Mouse (Mus musculus): Measurements from ENCODE around the gene Rnf220. TPM values are rescaled to one million over a fixed set of nuclear protein-coding genes. Genes with fewer than 3 reads are reported as not detected.

Gene Rnf220
- polyA plus RNA-seq, 1 experiment from 2014 or later = 55.5 TPM

DNA sequence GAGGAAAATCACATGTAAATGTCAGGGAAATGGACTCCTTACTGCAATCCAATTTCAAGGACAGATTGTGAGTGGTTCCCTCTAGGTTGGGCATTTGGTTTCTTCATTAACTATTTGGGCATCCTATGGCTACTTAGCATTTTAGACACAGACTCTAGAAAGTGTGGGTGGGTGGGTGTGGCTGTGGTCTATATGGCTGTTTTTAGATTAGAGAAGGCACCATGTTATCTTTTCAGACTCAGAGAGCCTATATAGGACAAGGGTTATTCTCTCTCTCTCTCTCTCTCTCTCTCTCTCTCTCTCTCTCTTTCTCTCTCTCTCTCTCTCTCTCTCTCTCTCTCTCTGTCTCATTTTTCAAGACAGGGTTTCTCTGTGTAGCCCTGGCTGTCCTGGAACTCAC is 20.5 kb downstream of the Rnf220 start:
- H3K27me3 ChIP-seq (ENCODE audit: control insufficient read depth, insufficient read depth, low read length) = peaks cover 4% of the 10 kb centered on the region
- no peak for ATAC-seq (ENCODE audit: low FRiP score)
- H3K36me3 ChIP-seq (ENCODE audit: control insufficient read depth, insufficient read depth, low read length) = no peaks in the 10 kb centered on the region
- H3K27ac ChIP-seq (ENCODE audit: low read depth, low read length) = no peak overlapping the region
- H3K9ac ChIP-seq (ENCODE audit: low read depth, low read length) = no peak overlapping the region
- H3K9me3 ChIP-seq (ENCODE audit: control insufficient read depth, low read length) = no peaks in the 10 kb centered on the region
- H3K4me2 ChIP-seq (replicated peaks; ENCODE audit: low read depth, low read length) = no peak overlapping the region
- peaks cover 7% of the 10 kb centered on the region; the same call in 1 of the 2 replicates for H3K4me1 ChIP-seq (replicated peaks; ENCODE audit: control insufficient read depth, insufficient read depth, low read length)
- no peak for DNase-seq (ENCODE audit: low spot score)
- no peak overlapping the region for H3K4me3 ChIP-seq (ENCODE audit: low read depth, low read length)

DNA sequence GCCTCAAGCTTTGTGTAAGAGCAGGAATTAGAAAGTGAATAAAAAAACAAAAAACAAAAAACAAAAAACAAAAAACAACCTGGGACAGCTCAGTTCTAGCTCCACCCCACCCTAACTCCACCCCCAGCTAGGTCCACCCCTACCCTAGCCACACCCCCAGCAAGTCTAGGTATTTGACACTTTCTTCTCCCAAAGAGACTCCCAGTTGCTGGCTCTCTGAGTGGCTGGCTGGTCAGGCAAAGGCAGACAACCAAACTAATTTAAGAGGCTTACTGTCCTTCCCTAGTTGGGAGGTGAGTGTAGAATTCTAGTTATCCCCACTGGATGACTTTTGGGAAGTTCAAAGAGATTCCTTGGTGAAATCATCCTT is 22.9 kb downstream of the Rnf220 start:
- no peak for ATAC-seq (ENCODE audit: low FRiP score)
- H3K9me3 ChIP-seq (ENCODE audit: control insufficient read depth, low read length) = no peaks in the 10 kb centered on the region
- H3K4me1 ChIP-seq (replicated peaks; ENCODE audit: control insufficient read depth, insufficient read depth, low read length) = no peaks in the 10 kb centered on the region
- H3K27ac ChIP-seq (ENCODE audit: low read depth, low read length) = no peak overlapping the region
- DNase-seq (ENCODE audit: low spot score) = no peak
- H3K36me3 ChIP-seq (ENCODE audit: control insufficient read depth, insufficient read depth, low read length) = no peaks in the 10 kb centered on the region
- peaks cover 4% of the 10 kb centered on the region for H3K27me3 ChIP-seq (ENCODE audit: control insufficient read depth, insufficient read depth, low read length)
- H3K9ac ChIP-seq (ENCODE audit: low read depth, low read length) = no peak overlapping the region
- H3K4me2 ChIP-seq (replicated peaks; ENCODE audit: low read depth, low read length) = no peak overlapping the region
- H3K4me3 ChIP-seq (ENCODE audit: low read depth, low read length) = no peak overlapping the region

DNA sequence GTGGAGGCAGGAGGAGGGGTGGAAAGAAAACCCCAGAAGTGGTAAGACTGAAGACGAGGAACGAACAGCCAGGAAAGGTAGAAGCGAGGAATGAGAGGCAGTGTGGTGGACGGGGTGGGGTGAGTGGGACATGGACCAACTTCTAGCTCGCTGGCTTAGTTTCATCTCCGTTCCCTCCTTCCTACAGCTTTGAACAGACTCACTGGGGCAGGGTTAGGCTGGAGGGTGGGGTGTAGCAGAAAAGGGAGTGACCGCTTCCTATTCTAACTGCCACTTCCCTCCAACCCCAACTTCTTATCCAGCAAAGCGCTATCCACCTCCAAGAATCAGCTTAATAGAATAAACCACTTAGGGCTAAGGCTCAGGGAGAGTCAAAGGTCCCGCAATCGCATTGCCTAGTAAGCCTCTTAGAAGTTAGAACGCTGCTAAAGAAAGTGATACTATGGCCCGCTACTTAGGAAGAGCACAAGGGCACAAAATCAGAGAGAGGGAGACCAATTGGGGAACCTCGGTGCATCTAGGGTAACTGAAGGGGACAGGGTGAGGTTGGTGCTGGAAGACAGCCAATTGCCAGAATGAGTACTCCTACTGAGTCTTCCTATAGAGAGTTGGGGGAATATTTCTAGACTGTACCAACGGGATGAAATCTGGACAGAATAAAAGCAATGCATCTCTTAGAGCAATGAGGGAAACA is 23.4 kb downstream of the Rnf220 start:
- DNase-seq (ENCODE audit: low spot score) = no peak
- H3K27me3 ChIP-seq (ENCODE audit: control insufficient read depth, insufficient read depth, low read length) = peaks cover 4% of the 10 kb centered on the region
- H3K4me2 ChIP-seq (replicated peaks; ENCODE audit: low read depth, low read length) = no peak overlapping the region
- H3K36me3 ChIP-seq (ENCODE audit: control insufficient read depth, insufficient read depth, low read length) = no peaks in the 10 kb centered on the region
- H3K9me3 ChIP-seq (ENCODE audit: control insufficient read depth, low read length) = no peaks in the 10 kb centered on the region
- no peak for ATAC-seq (ENCODE audit: low FRiP score)
- 82% methylated on average over 14 of the region's 14 CpGs for WGBS
- H3K4me1 ChIP-seq (replicated peaks; ENCODE audit: control insufficient read depth, insufficient read depth, low read length) = no peaks in the 10 kb centered on the region
- H3K27ac ChIP-seq (ENCODE audit: low read depth, low read length) = no peak overlapping the region
- H3K9ac ChIP-seq (ENCODE audit: low read depth, low read length) = no peak overlapping the region
- no peak overlapping the region for H3K4me3 ChIP-seq (ENCODE audit: low read depth, low read length)

DNA sequence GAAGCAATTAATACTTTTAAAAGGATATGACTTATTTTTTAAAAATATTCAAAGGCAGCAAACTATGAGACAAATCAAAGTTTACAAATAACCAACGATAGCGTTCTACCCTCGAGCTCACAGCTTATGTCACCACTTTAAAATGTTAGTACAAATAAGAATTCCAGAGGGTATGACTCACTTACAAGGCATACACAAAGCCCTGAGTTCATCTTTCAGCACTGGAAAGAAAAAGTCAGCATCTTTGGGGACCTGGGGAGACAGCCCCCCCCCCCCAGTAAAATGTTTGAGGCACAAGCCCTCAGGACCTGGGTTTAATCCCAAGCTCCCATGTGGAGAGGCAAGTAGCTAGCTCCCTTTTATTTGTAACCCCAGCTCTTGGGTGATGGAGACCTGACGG is 27.4 kb downstream of the Rnf220 start:
- WGBS = 72% methylated on average over 4 of the region's 4 CpGs
- Histone ChIP-seq H3K27me3 (ENCODE audit: control insufficient read depth, insufficient read depth, low read length) (no peaks in the 10 kb centered on the region), H3K4me1 (replicated peaks; ENCODE audit: control insufficient read depth, insufficient read depth, low read length) (no peaks in the 10 kb centered on the region), H3K4me3 (ENCODE audit: low read depth, low read length) (no peak overlapping the region), H3K36me3 (ENCODE audit: control insufficient read depth, insufficient read depth, low read length) (no peaks in the 10 kb centered on the region), H3K27ac (ENCODE audit: low read depth, low read length) (no peak overlapping the region), H3K9me3 (ENCODE audit: control insufficient read depth, low read length) (no peaks in the 10 kb centered on the region), H3K4me2 (replicated peaks; ENCODE audit: low read depth, low read length) (no peak overlapping the region), H3K9ac (ENCODE audit: low read depth, low read length) (no peak overlapping the region)
- ATAC-seq (ENCODE audit: low FRiP score) (no peak), DNase-seq (ENCODE audit: low spot score) (no peak)

DNA sequence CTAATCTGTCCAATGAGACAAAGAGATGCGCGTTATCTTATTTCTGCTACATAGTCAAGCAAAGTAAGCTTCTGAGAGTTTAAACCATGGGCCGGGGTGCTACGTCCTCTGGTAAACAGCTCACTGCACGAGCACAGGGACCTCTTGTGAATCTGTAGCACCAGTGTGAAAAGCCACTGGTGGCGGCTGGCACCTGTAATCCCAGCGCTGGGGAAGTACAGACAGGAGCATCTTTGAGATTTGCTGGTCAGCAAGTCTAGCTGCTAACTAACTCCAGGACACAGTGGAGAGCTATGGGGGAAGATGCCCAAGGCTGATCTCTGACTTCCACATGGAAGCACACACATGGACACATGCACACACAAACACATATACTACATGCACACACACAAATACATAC is 28.9 kb downstream of the Rnf220 start:
- ATAC-seq (ENCODE audit: low FRiP score) (no peak), DNase-seq (ENCODE audit: low spot score) (no peak)
- 82% methylated on average over 7 of the region's 7 CpGs for WGBS
- no peak overlapping the region for H3K4me3 ChIP-seq (ENCODE audit: low read depth, low read length)
- no peaks in the 10 kb centered on the region for H3K27me3 ChIP-seq (ENCODE audit: control insufficient read depth, insufficient read depth, low read length)
- no peaks in the 10 kb centered on the region for H3K4me1 ChIP-seq (replicated peaks; ENCODE audit: control insufficient read depth, insufficient read depth, low read length)
- no peak overlapping the region for H3K27ac ChIP-seq (ENCODE audit: low read depth, low read length)
- no peaks in the 10 kb centered on the region for H3K36me3 ChIP-seq (ENCODE audit: control insufficient read depth, insufficient read depth, low read length)
- no peaks in the 10 kb centered on the region for H3K9me3 ChIP-seq (ENCODE audit: control insufficient read depth, low read length)
- H3K4me2 ChIP-seq (replicated peaks; ENCODE audit: low read depth, low read length) = no peak overlapping the region
- H3K9ac ChIP-seq (ENCODE audit: low read depth, low read length) = no peak overlapping the region

DNA sequence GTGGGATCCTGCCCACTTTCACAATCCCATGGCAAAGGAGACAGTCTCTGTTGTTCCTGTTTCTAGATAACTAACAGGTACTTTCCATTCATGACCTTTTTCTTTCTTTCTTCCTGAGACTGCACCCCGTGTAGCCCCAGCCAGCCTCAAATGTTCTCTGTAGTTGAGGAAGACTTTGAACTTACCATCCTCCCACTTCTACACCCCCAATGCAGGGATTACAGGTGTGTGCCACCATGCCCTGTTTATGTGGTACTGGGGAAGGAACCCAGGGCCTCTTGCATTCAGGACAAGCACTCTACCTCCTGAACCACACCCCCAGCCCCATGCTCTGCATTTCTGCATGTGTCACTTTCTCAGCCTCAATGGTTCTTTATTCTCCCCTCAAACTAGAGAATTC is 47.7 kb downstream of the Rnf220 start:
- H3K27ac ChIP-seq (ENCODE audit: low read depth, low read length) = no peak overlapping the region
- 0 out of 2 replicates have a peak, but pooled peaks cover 2% of the 10 kb centered on the region for H3K27me3 ChIP-seq (ENCODE audit: control insufficient read depth, insufficient read depth, low read length)
- no peak overlapping the region for H3K9ac ChIP-seq (ENCODE audit: low read depth, low read length)
- DNase-seq (ENCODE audit: low spot score) (no peak), ATAC-seq (ENCODE audit: low FRiP score) (no peak)
- H3K4me3 ChIP-seq (ENCODE audit: low read depth, low read length) = no peak overlapping the region
- H3K4me1 ChIP-seq (replicated peaks; ENCODE audit: control insufficient read depth, insufficient read depth, low read length) = no peaks in the 10 kb centered on the region
- no peaks in the 10 kb centered on the region for H3K9me3 ChIP-seq (ENCODE audit: control insufficient read depth, low read length)
- H3K36me3 ChIP-seq (ENCODE audit: control insufficient read depth, insufficient read depth, low read length) = no peaks in the 10 kb centered on the region
- WGBS = 94% methylated on average over 1 of the region's 1 CpGs
- no peak overlapping the region for H3K4me2 ChIP-seq (replicated peaks; ENCODE audit: low read depth, low read length)

DNA sequence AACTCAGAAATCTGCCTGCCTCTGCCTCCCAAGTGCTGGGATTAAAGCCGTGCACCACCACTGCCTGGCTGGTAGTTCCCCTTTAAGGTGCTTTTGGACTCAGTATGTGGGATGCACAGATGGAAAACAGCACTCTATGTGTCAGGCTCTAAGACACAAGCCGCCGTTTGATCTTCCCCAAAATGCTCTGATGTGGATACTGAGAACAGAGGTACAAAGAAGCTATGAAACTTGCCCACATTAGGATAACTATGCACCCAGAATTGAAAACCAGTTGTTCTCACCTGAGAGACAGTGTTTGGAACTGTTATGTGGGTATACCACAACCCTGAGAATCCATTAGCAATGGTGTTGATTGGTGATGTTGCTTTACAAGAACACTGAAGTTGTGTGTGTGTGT is 48.9 kb downstream of the Rnf220 start:
- Histone ChIP-seq H3K27ac (ENCODE audit: low read depth, low read length) (no peak overlapping the region), H3K4me1 (replicated peaks; ENCODE audit: control insufficient read depth, insufficient read depth, low read length) (no peaks in the 10 kb centered on the region), H3K36me3 (ENCODE audit: control insufficient read depth, insufficient read depth, low read length) (no peaks in the 10 kb centered on the region), H3K4me2 (replicated peaks; ENCODE audit: low read depth, low read length) (no peak overlapping the region), H3K27me3 (ENCODE audit: control insufficient read depth, insufficient read depth, low read length) (0 out of 2 replicates have a peak, but pooled peaks cover 2% of the 10 kb centered on the region), H3K4me3 (ENCODE audit: low read depth, low read length) (no peak overlapping the region), H3K9me3 (ENCODE audit: control insufficient read depth, low read length) (no peaks in the 10 kb centered on the region), H3K9ac (ENCODE audit: low read depth, low read length) (no peak overlapping the region)
- WGBS = 89% methylated on average over 3 of the region's 3 CpGs
- DNase-seq (ENCODE audit: low spot score) = no peak
- no peak for ATAC-seq (ENCODE audit: low FRiP score)

DNA sequence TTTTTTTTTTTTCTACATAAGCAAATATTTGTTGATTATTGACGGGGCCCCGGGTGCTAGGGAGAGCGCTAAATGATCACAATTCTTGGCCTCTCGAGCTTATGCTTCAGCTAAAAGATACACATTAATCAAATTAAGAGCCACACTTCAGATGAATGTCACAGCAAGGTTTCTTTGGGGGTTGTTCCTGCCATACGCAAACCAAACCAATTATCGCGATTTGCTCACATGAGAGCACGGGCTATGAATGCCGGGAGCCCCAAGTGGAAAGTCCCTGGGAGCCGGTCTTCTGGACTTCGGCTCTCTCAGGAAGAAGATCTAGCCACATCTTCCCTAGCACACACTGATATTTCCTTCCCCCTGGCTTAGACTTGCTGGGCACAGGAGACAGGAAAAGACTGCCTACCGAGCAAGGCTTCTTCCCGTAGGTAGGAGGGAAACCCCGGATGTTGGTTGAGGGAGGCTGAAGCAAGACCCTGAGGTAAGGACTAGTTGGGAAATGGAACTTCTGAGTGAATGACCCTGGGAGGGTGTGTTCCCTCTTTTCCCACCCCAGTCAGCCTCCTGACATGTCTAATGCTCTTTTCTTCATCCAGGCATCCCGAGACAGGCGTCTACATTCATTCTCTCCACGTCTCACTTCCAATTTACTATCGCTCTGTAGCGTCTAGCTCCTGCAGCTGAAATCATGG is 51.2 kb downstream of the Rnf220 start:
- ATAC-seq (ENCODE audit: low FRiP score) (no peak), DNase-seq (ENCODE audit: low spot score) (no peak)
- Histone ChIP-seq H3K4me2 (replicated peaks; ENCODE audit: low read depth, low read length) (no peak overlapping the region), H3K27me3 (ENCODE audit: control insufficient read depth, insufficient read depth, low read length) (0 out of 2 replicates have a peak, but pooled peaks cover 2% of the 10 kb centered on the region), H3K27ac (ENCODE audit: low read depth, low read length) (no peak overlapping the region), H3K4me1 (replicated peaks; ENCODE audit: control insufficient read depth, insufficient read depth, low read length) (no peaks in the 10 kb centered on the region), H3K4me3 (ENCODE audit: low read depth, low read length) (no peak overlapping the region), H3K9me3 (ENCODE audit: control insufficient read depth, low read length) (no peaks in the 10 kb centered on the region), H3K9ac (ENCODE audit: low read depth, low read length) (no peak overlapping the region), H3K36me3 (ENCODE audit: control insufficient read depth, insufficient read depth, low read length) (no peaks in the 10 kb centered on the region)
- 88% methylated on average over 19 of the region's 19 CpGs for WGBS

DNA sequence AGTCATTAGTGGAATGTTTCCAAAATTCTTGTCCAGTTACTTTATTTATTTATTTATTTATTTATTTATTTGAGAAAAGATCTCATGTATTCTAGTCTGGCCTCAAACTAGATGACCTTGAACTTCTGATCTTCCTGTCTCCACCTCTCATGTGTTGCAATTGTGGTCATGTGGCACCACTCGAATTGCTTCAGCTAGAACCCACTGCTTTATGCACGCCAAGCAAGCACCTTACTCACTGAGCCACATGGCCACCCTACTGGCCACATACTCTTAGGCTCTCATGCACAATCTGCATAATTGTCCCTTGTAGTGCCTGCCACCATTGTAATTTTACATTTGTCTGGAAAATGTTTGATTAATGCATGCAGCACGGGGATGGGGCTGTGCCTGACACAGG is 57.9 kb downstream of the Rnf220 start:
- H3K4me1 ChIP-seq (replicated peaks; ENCODE audit: control insufficient read depth, insufficient read depth, low read length) = no peaks in the 10 kb centered on the region
- no peak overlapping the region for H3K9ac ChIP-seq (ENCODE audit: low read depth, low read length)
- H3K27me3 ChIP-seq (ENCODE audit: control insufficient read depth, insufficient read depth, low read length) = peaks cover 4% of the 10 kb centered on the region; the same call in 1 of the 2 replicates
- no peak overlapping the region for H3K4me3 ChIP-seq (ENCODE audit: low read depth, low read length)
- ATAC-seq (ENCODE audit: low FRiP score) = no peak
- H3K4me2 ChIP-seq (replicated peaks; ENCODE audit: low read depth, low read length) = no peak overlapping the region
- H3K36me3 ChIP-seq (ENCODE audit: control insufficient read depth, insufficient read depth, low read length) = no peaks in the 10 kb centered on the region
- 82% methylated on average over 3 of the region's 3 CpGs for WGBS
- no peak overlapping the region for H3K27ac ChIP-seq (ENCODE audit: low read depth, low read length)
- no peak for DNase-seq (ENCODE audit: low spot score)
- H3K9me3 ChIP-seq (ENCODE audit: control insufficient read depth, low read length) = no peaks in the 10 kb centered on the region

Measured in hindbrain, embryonic 11.5 days (tissue).